Mouse (Mus musculus) megakaryocyte, embryonic 14.5 days (primary cell): Measurements from ENCODE around the gene Myo5c.

ENCODE experiments used
- FLI1 ChIP-seq: IDR thresholded peaks from 2 replicates; pipeline ENCODE4 v1.6.1; 2012; ENCODE audit warnings: low read length, inconsistent platforms, mixed read lengths
- GATA1 ChIP-seq: IDR thresholded peaks from 3 replicates; pipeline ENCODE4 v1.6.1; 2012; ENCODE audit warnings: mixed read lengths, low read length, inconsistent platforms, borderline replicate concordance

DNA sequence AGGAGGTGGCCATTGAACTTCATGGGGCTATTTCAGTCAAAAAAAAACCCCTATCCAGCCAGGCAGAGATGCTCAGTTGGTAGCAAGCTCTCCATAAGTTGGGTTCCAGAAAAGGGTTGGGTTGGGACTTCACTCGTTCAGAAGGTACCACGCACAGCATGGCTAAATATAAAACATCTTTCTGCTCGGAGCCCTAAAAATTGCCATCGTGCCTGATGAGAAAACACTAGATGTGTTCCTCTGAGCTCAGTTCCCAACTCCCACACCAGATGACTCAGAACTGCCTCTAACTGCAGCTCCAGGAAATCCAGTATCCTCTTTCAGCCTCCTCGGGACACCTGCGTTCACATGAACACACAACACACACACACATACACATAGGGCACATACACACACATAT lies 106.2 kb downstream of the Myo5c start:
- no peak for TF ChIP-seq GATA1
- no peak for TF ChIP-seq FLI1
